Mouse (Mus musculus) frontal cortex, postnatal 10 days (tissue): ENCODE results near the gene Nphp1.

Experiments used
- DNase-seq, 2 experiments: peaks; one replicate each; pipeline ENCODE4 v3.0.0; 2022; ENCODE audit warnings: low spot score in 2 of 2, mixed read lengths in 1 of 2

The Nphp1 gene

GRCm38 (mm10) chr2:127788440-127789116, at the start of gene Nphp1:
Gene Nphp1 (minus strand): TSS chr2:127788897.
- peak; percentile 69 to 82 for DNase-seq

GRCm38 (mm10) chr2:127832833-127833190, 44.1 kb upstream of the Nphp1 start:
- DNase-seq, result no peak

GRCm38 (mm10) chr2:127832103-127832832, 43.6 kb upstream of the Nphp1 start:
- DNase-seq, result no peak

GRCm38 (mm10) chr2:127831401-127832102, 42.9 kb upstream of the Nphp1 start, which contains the start of gene Bub1:
Gene Bub1 (minus strand): TSS chr2:127831865.
- peak; percentile 87 to 92 for DNase-seq

GRCm38 (mm10) chr2:127791919-127792603, 3.4 kb upstream of the Nphp1 start, which contains the start of gene Mtln:
Gene Mtln (minus strand): TSS chr2:127792488.
- peak; percentile 75 to 86 for DNase-seq

- no peak for DNase-seq
Measured at GRCm38 (mm10) chr2:127789651-127790270, 1.1 kb upstream of the Nphp1 start.

- DNase-seq, result no peak
Measured at GRCm38 (mm10) chr2:127789138-127789537, 441 bp upstream of the Nphp1 start.

GRCm38 (mm10) chr2:127787226-127787625, 1.5 kb downstream of the Nphp1 start:
- DNase-seq, result no peak

GRCm38 (mm10) chr2:127778451-127778850, 10.2 kb downstream of the Nphp1 start:
- DNase-seq, result no peak

- no peak for DNase-seq
Measured at GRCm38 (mm10) chr2:127775013-127775412, 13.7 kb downstream of the Nphp1 start.

GRCm38 (mm10) chr2:127774578-127774941, 14.1 kb downstream of the Nphp1 start:
- DNase-seq, result no peak

- no peak for DNase-seq
Measured at GRCm38 (mm10) chr2:127773938-127774577, 14.6 kb downstream of the Nphp1 start.

- no peak for DNase-seq
Measured at GRCm38 (mm10) chr2:127761587-127761986, 27.1 kb downstream of the Nphp1 start.

GRCm38 (mm10) chr2:127760429-127761000, 28.2 kb downstream of the Nphp1 start:
- no peak for DNase-seq

GRCm38 (mm10) chr2:127760014-127760413, 28.7 kb downstream of the Nphp1 start:
- no peak for DNase-seq

- DNase-seq, result no peak
Measured at GRCm38 (mm10) chr2:127759157-127759880, 29.4 kb downstream of the Nphp1 start.

GRCm38 (mm10) chr2:127757171-127757570, 31.5 kb downstream of the Nphp1 start:
- peak; percentile 37 to 55 for DNase-seq

- DNase-seq, result no peak
Measured at GRCm38 (mm10) chr2:127754113-127754512, 34.6 kb downstream of the Nphp1 start.

GRCm38 (mm10) chr2:127751849-127752610, 36.7 kb downstream of the Nphp1 start:
- no peak for DNase-seq
